Mouse (Mus musculus): ENCODE results near the gene Gcdh.

Gcdh gene

DNA sequence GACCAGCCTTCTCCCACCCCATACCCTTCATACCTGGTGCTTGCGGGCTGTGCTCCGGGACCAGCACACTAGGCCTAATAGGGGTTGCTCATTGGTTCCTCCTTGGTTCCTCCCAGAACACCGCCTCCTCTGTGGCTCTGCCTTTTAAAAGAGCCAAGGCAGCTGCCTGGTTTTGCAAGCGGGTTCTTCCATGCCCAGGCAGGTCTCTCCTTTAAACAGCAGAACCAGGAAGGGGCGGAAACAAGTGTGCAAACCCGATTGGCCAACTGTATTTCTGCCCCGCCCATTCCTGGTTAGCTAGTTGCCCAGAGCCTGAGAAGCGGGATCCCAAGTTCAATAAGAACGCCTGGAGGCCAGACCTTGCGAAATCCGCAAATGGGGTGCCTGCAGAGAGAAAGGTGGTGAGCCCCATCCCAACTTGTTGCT is at the start of gene Gcdh:
Gene Gcdh, minus strand, starts transcription at position 213 of the 426 bp plus-strand sequence.
- DNase-seq (ENCODE audit: low read depth, low spot score) = peak; percentile 93

- no peak for DNase-seq (ENCODE audit: low read depth, low spot score)
Measured at GRCm38 (mm10) chr8:84937620-84938485, 44.1 kb upstream of the Gcdh start.

- peak; percentile 84 for DNase-seq (ENCODE audit: low read depth, low spot score)
Measured at GRCm38 (mm10) chr8:84936962-84937546, 43.3 kb upstream of the Gcdh start, which contains the start of gene Mast1. Mast1 (minus strand) TSS chr8:84937359.

DNA sequence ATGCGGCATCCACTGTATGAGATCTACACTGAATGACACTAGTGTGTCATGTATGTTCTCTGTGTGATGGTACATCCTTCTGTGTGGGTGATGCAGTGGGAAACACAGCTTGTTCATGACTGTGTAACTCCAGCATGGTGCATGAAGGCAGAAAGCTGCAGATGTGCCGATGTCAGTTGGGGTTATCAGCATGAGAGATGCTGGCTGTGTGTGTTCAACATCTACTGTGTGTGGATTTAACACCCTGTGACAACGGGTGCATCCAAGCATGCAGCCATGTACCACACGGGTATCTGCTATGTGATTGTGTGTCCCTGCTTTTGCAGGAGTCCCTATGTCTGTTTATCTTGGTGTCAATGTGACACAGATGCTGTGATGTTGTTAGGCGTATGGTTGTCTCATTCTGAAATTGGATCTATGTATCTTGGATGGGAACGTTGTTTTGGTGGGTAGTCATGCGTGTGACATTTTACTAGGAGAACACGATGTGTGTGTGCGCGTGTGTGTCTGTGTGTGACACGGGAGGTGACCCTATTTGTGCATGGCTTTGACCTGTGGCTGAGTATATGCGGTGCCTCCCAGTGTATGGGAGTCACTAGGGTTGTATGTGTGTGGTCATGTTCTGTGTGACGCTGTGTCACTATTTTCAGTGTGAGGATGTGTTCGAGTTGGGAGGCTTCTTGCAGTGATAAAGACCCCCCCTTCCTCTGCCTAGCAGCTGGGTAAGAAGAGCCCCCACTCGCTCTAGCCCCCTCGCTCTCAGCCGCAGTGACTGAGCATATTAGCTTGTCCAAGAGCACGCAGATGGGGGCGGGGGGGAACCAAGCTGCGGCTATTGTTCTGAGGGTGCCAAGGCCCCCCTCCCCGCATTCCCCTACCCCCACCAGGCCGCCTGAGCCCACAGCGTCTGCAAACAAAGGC is 42.6 kb upstream of the Gcdh start:
- DNase-seq (ENCODE audit: low read depth, low spot score) = no peak

GRCm38 (mm10) chr8:84935489-84935888 is 41.8 kb upstream of the Gcdh start:
- DNase-seq (ENCODE audit: low read depth, low spot score) = no peak

DNA sequence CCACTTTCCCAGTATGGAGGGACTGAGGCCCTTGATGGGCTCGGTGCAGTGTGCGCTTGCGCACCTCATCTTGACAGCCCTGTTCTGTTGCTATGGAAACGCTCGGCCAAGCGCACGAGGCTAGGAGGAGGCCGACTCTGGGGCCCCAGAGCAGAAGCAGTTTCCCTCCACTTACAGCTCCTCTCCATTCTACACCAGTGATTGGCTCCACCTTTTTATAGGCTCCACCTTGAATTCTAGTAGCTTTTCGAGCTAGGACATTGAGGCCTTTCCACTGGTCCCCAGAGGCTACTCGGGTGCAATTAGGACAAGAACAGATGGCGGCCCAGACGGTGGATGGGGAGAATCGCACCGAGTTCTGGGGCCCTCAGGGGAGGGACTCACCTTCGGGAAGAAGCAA is 41.1 kb upstream of the Gcdh start:
- peak; percentile 55 for DNase-seq (ENCODE audit: low read depth, low spot score)

DNA sequence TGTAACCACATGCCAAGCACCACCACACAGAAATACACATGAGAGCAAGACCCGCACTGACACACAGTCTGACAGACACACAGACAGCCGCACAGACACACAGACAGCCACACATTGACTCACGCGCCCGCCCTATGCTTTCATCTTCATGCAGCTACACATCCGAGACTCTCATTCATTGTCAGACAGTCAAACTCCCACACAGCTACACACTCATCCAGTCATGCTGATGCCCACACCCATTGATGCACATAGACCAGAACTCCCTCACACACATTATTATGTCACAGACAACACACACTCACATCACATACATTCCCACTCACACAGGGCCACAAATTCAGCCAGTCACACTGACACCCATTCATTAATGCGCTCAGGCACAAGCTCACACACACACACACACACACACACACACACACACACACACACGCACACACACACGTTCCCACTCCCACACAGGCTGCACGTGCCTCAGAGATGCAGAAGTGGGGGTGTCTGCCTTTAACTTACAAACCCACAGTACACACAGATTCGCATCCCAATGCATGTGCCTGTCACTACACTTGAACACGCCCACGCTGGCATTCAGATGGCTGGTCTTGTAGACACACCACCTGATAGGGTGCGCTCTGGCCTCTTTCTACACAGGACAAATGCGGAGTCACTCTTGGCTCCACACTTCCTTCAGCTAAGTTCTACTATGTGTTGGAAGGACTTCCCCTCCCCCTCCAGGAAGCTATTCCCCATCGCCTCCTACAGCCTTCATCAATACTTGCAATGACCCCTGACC is 40.2 kb upstream of the Gcdh start:
- DNase-seq (ENCODE audit: low read depth, low spot score) = no peak

- DNase-seq (ENCODE audit: low read depth, low spot score) = no peak
Measured at GRCm38 (mm10) chr8:84930582-84930981, 36.9 kb upstream of the Gcdh start.

GRCm38 (mm10) chr8:84928456-84929306 is 35.0 kb upstream of the Gcdh start:
- DNase-seq (ENCODE audit: low read depth, low spot score) = peak; percentile 82

GRCm38 (mm10) chr8:84927513-84927912 is 33.8 kb upstream of the Gcdh start:
- no peak for DNase-seq (ENCODE audit: low read depth, low spot score)

DNA sequence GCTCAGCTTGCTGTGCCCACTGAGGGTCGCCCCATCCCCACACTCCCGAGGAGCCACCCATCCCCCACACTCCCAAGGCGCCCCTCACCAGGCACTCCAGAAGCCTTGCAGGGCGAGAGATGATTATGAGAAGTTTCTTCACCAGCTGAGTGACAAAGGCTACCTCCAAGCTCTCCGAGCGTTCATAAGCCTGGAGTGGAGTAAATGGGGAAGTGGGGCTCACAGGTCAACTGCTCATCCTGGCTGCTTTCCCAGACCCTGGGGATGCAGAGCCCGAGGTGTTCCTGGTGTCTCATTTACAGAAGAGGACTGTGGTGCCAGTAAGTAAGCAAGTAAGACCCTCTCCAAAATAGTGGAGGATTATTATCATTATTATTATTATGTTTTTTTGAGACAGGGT is 31.8 kb upstream of the Gcdh start:
- no peak for DNase-seq (ENCODE audit: low read depth, low spot score)

- no peak for DNase-seq (ENCODE audit: low read depth, low spot score)
Measured at GRCm38 (mm10) chr8:84921596-84921995, 27.9 kb upstream of the Gcdh start.

DNA sequence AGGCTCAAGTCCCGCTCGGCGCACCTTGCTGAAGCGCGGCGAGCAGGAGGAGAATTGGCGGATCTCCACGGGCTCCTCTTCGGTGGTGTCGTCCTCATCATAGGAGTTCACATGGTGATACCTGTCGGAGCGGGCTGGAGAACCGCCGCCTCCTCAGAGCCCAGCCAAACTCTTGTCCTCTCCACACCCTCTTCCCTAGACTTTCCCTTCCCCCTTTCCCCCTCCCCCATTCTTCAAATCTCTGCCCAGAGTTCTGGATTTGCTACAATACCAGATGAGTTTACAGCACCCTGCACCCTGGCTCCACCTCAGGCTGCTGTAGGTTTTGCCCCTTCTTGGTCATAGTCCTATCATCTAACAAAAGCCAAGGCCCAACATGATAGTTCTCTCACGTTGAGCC is 24.9 kb upstream of the Gcdh start:
- no peak for DNase-seq (ENCODE audit: low read depth, low spot score)

- no peak for DNase-seq (ENCODE audit: low read depth, low spot score)
Measured at GRCm38 (mm10) chr8:84917781-84918180, 24.1 kb upstream of the Gcdh start.

- DNase-seq (ENCODE audit: low read depth, low spot score) = no peak
Measured at GRCm38 (mm10) chr8:84915269-84915668, 21.5 kb upstream of the Gcdh start.

GRCm38 (mm10) chr8:84913960-84914359 is 20.2 kb upstream of the Gcdh start:
- DNase-seq (ENCODE audit: low read depth, low spot score) = peak; percentile 77

- DNase-seq (ENCODE audit: low read depth, low spot score) = no peak
Measured at GRCm38 (mm10) chr8:84913502-84913900, 19.8 kb upstream of the Gcdh start.

- peak; percentile 93 for DNase-seq (ENCODE audit: low read depth, low spot score)
Measured at GRCm38 (mm10) chr8:84912895-84913501, 19.3 kb upstream of the Gcdh start.

DNA sequence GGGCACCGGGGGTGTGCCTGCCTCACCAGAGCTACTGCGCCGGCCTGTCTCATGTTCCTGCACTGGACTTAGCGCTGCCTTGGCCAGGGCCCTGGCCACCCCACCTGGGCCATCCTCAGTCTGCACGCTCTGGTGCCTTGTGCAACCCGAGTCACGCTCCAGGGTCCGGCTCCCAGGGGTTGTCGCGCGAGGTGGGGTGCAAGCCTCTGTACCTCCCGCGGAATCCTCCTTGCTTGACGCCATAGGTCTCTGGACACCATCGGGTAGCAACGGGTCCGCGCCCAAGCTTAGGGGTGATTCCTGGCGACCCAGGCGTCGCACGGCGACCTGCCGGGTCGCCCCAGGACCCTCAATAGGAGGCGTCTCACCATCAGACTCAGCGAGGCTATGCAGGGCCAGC is 18.7 kb upstream of the Gcdh start:
- peak; percentile 16 for DNase-seq (ENCODE audit: low read depth, low spot score)

- DNase-seq (ENCODE audit: low read depth, low spot score) = no peak
Measured at GRCm38 (mm10) chr8:84911854-84912253, 18.1 kb upstream of the Gcdh start.

All from CD4-positive, CD25-positive, alpha-beta regulatory T cell, adult 2 months (primary cell).